Mouse (Mus musculus) mouse trophoblast stem cell (cell line): ENCODE data around the gene Khdrbs1.
"Not testable (repeated sequence)": the region's sequence is repeated elsewhere in the genome, so short reads cannot be mapped to it uniquely, and the experiment has no call there.

ENCODE experiments used
- in situ Hi-C, 2 experiments: fragments of 300-500 bp; cut with MseI, MboI; formaldehyde crosslinking; loops; 2 replicates in 1 of 2; 3 replicates in 1 of 2; pipeline ENCODE4 v1.15.1; 2025

The Khdrbs1 gene

GRCm38 (mm10) chr4:129746106-129746505 is 4.0 kb upstream of the Khdrbs1 start:
- in situ Hi-C loops, result no loop called here

GRCm38 (mm10) chr4:129743494-129743893 is 1.4 kb upstream of the Khdrbs1 start:
- in situ Hi-C loops, result no loop called here

- in situ Hi-C loops, result no loop called here
Observed at GRCm38 (mm10) chr4:129743010-129743390, 897 bp upstream of the Khdrbs1 start.

- in situ Hi-C loops, result no loop called here
Observed at GRCm38 (mm10) chr4:129741974-129742231, 200 bp downstream of the Khdrbs1 start.

GRCm38 (mm10) chr4:129741251-129741973 is 691 bp downstream of the Khdrbs1 start:
- in situ Hi-C loops, result no loop called here

GRCm38 (mm10) chr4:129739111-129739645 is 2.9 kb downstream of the Khdrbs1 start:
- in situ Hi-C loops, result no loop called here

GRCm38 (mm10) chr4:129736173-129736572 is 5.9 kb downstream of the Khdrbs1 start:
- in situ Hi-C loops, result no loop called here

- in situ Hi-C loops, result not testable (repeated sequence)
Observed at GRCm38 (mm10) chr4:129735485-129735884, 6.6 kb downstream of the Khdrbs1 start.

GRCm38 (mm10) chr4:129731423-129731822 is 10.7 kb downstream of the Khdrbs1 start:
- in situ Hi-C loops, result no loop called here

GRCm38 (mm10) chr4:129716310-129716709 is 25.8 kb downstream of the Khdrbs1 start:
- in situ Hi-C loops, result no loop called here

- in situ Hi-C loops, result no loop called here
Observed at GRCm38 (mm10) chr4:129709486-129710129, 32.5 kb downstream of the Khdrbs1 start.

- in situ Hi-C loops, result no loop called here
Observed at GRCm38 (mm10) chr4:129706750-129707149, 35.4 kb downstream of the Khdrbs1 start.

GRCm38 (mm10) chr4:129702454-129702853 is 39.6 kb downstream of the Khdrbs1 start:
- in situ Hi-C loops, result no loop called here

GRCm38 (mm10) chr4:129701503-129702377 is 40.4 kb downstream of the Khdrbs1 start:
- in situ Hi-C loops, result no loop called here

GRCm38 (mm10) chr4:129700661-129701060 is 41.4 kb downstream of the Khdrbs1 start:
- in situ Hi-C loops, result not testable (repeated sequence)

- in situ Hi-C loops, result no loop called here
Observed at GRCm38 (mm10) chr4:129700216-129700615, 41.9 kb downstream of the Khdrbs1 start.

- in situ Hi-C loops, result no loop called here
Observed at GRCm38 (mm10) chr4:129697191-129697590, 44.9 kb downstream of the Khdrbs1 start.

- in situ Hi-C loops, result no loop called here
Observed at GRCm38 (mm10) chr4:129696158-129696985, 45.7 kb downstream of the Khdrbs1 start, which contains the start of gene Tmem39b. Gene Tmem39b, minus strand, starts transcription at chr4:129696838.

GRCm38 (mm10) chr4:129695815-129696157 is 46.3 kb downstream of the Khdrbs1 start:
- in situ Hi-C loops, result no loop called here

- in situ Hi-C loops, result no loop called here
Observed at GRCm38 (mm10) chr4:129684531-129684930, 57.6 kb downstream of the Khdrbs1 start.

- in situ Hi-C loops, result no loop called here
Observed at GRCm38 (mm10) chr4:129683901-129684493, 58.1 kb downstream of the Khdrbs1 start.
